Mouse (Mus musculus) embryonic facial prominence, embryonic 12.5 days (tissue): ENCODE data around the gene Tmem110. TPM values are rescaled to one million over a fixed set of nuclear protein-coding genes. Genes with fewer than 3 reads are reported as not detected.

Experiments
- ATAC-seq: fragments of 200-750 bp; cut with Nextera tagmentation; 2 replicates; pipeline ENCODE4 v1.8.0; 2017; ENCODE audit not compliant: insufficient number of reproducible peaks, insufficient read depth, low FRiP score, low TSS enrichment
- H3K27ac ChIP-seq: fragments of 300-500 bp; sonication (generic); 2 replicates; pipeline ENCODE4 v1.5.1; 2016; ENCODE audit warnings: mild to moderate bottlenecking
- H3K27me3 ChIP-seq: fragments of 300-500 bp; sonication (generic); 2 replicates; pipeline ENCODE4 v1.6.1; 2016; ENCODE audit warnings: mild to moderate bottlenecking, moderate library complexity
- H3K36me3 ChIP-seq: fragments of 300-500 bp; sonication (generic); 2 replicates; pipeline ENCODE4 v1.6.1; 2016; ENCODE audit warnings: mild to moderate bottlenecking
- H3K4me1 ChIP-seq: fragments of 300-500 bp; sonication (generic); 2 replicates; pipeline ENCODE4 v1.6.1; 2016
- H3K4me2 ChIP-seq: fragments of 300-500 bp; sonication (generic); replicated peaks from 2 replicates; pipeline ENCODE4 v1.6.1; 2016; ENCODE audit warnings: mild to moderate bottlenecking, moderate library complexity
- H3K4me3 ChIP-seq: fragments of 300-500 bp; sonication (generic); 2 replicates; pipeline ENCODE4 v1.5.1; 2016; ENCODE audit warnings: mild to moderate bottlenecking
- H3K9ac ChIP-seq: fragments of 300-500 bp; sonication (generic); 2 replicates; pipeline ENCODE4 v1.6.1; 2016; ENCODE audit warnings: mild to moderate bottlenecking, moderate library complexity
- H3K9me3 ChIP-seq: fragments of 300-500 bp; sonication (generic); 2 replicates; pipeline ENCODE4 v1.6.1; 2016; ENCODE audit warnings: mild to moderate bottlenecking, moderate library complexity
- WGBS: fragments of 180-500 bp; shearing (Covaris S2); methylation state at CpG from one replicate; pipeline ENCODE4 v1.1.7; 2016; 5-methylcytosine and 5-hydroxymethylcytosine counted together
- polyA plus RNA-seq: library from polyadenylated mRNA; unstranded; fragments of >200 nt; fragmentation: Nextera tagmentation; extraction: Ambion mirVana; gene quantifications from 2 replicates; pipeline ENCODE4 v1.2.1, GENCODE M21; 2016

Gene Tmem110
- polyA plus RNA-seq, 1 experiment from 2014 or later, result 39.2 TPM

DNA sequence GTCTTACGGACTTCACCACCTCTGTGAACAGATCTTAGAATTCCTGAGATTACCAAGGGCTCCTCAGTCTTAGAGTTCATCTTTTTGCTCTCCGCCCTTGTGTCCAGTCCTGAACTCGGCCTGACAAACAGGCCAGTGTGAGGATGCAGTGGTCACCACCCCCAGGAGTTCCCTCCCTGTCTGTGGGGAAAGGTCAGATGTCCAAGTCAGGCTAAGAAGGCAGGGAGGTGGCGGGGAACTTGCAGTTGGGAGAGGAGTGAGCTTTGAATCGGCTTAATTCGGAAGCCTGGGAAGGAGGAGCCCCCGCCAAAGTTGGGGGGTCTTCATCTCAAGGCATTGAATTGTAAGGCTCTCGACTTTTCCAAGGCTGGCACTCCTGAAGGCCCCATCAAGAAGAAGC lies 54.9 kb downstream of the Tmem110 start:
- peaks cover 16% of the 10 kb centered on the region for H3K36me3 ChIP-seq
- H3K9me3 ChIP-seq, result no peaks in the 10 kb centered on the region
- no peak overlapping the region for H3K4me2 ChIP-seq
- peaks cover 11% of the 10 kb centered on the region for H3K4me1 ChIP-seq
- no peak overlapping the region for H3K27ac ChIP-seq
- no peak for ATAC-seq
- H3K9ac ChIP-seq, result no peak overlapping the region
- H3K4me3 ChIP-seq, result no peak overlapping the region
- no peaks in the 10 kb centered on the region for H3K27me3 ChIP-seq
- WGBS, result 67% methylated on average over 8 of the region's 8 CpGs

DNA sequence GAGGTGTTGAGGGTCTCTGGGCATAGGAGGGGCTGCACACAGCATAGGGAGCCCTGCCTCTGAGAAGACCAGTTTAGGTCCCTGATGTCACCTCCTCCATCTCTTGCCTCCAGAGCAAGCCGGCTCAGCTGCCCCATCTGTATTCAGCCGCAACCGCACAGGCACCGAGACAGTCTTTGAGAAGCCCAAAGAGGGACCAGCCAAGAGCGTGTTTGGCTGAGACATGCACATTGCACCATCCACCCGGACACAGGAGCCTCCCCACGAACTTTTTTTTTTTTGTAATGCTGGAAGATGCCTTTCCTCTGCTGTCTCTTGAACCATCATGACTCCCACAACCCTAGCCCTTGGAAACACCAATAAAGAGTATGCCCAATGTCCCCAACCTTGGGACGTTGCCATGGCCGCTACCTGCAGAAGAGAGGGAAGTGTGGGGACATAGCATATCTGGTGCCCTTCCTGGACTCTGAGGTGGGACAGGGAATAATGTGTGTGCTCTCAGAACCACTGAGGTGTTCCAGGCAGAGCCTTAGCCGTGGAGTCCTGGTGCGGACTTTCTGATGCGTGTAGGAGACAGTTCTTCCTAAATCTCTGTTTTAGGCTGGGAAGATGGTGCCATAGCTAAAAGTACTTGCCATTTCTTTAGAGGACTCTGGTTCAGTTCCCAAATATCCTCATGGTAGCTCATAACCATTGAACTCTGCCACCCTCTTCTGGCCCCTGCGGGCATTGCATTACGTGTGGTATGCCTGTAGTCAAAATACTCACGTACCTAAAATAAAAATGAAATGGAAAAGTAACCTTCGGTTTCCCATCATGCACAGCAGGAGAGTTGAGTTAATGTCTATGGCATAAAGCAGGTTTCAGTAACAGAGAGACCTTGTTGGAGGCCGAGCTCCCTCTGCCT lies 55.7 kb downstream of the Tmem110 start:
- no peaks in the 10 kb centered on the region for H3K27me3 ChIP-seq
- 84% methylated on average over 17 of the region's 17 CpGs for WGBS
- peaks cover 8% of the 10 kb centered on the region for H3K36me3 ChIP-seq
- ATAC-seq, result no peak
- peaks cover 11% of the 10 kb centered on the region for H3K4me1 ChIP-seq
- H3K27ac ChIP-seq, result no peak overlapping the region
- H3K9ac ChIP-seq, result no peak overlapping the region
- H3K4me2 ChIP-seq, result no peak overlapping the region
- H3K4me3 ChIP-seq, result no peak overlapping the region
- no peaks in the 10 kb centered on the region for H3K9me3 ChIP-seq

DNA sequence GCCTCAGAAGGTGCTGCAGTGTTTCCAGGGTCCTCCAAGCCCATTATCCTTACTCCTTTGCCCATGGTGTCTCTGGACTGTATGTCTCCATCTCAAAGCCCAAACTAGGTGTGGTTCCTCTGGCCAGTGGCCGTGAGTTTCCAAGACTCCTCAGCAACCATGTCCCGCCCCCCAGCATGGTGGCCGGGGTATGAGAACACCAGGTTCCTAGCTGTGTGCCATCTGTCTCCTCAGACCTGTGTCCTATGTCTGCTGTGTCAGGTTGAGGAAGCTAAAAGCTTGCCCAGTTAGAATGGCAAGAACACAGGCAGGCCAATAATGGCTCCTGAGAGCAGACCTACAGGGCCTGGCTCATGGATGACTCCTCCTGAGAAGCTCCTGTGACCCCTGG lies 56.3 kb downstream of the Tmem110 start:
- Histone ChIP-seq H3K4me2 (no peak overlapping the region), H3K27me3 (no peaks in the 10 kb centered on the region), H3K4me3 (no peak overlapping the region), H3K9me3 (no peaks in the 10 kb centered on the region), H3K36me3 (peaks cover 7% of the 10 kb centered on the region; the same call in 1 of the 2 replicates), H3K9ac (no peak overlapping the region), H3K27ac (no peak overlapping the region), H3K4me1 (peaks cover 11% of the 10 kb centered on the region)
- no peak for ATAC-seq
- WGBS, result 92% methylated on average over 3 of the region's 3 CpGs

DNA sequence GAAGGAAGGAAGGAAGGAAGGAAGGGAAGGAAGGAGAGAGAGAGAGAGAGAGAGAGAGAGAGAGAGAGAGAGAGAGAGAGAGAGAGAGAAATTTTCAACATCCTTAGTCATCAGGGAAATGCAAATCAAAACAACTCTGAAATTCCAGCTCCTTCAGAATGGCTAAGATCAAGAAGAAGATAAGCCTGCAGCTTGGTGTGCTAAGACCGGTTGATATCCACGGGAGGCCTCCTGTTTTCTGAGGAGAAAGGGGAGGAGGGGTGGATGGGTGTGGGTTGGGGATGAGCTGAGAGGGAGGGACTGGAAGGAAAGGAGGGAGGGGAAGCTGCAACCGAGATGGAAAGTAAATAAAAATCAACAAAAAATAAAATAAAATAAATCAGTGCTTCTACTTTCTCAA lies 59.9 kb downstream of the Tmem110 start:
- Histone ChIP-seq H3K27ac (no peak overlapping the region), H3K27me3 (no peaks in the 10 kb centered on the region), H3K36me3 (no peaks in the 10 kb centered on the region), H3K4me2 (no peak overlapping the region), H3K4me3 (no peak overlapping the region), H3K4me1 (peaks cover 8% of the 10 kb centered on the region), H3K9ac (no peak overlapping the region), H3K9me3 (no peaks in the 10 kb centered on the region)
- no peak for ATAC-seq
- WGBS, result 5% methylated on average over 3 of the region's 3 CpGs

- H3K36me3 ChIP-seq, result no peaks in the 10 kb centered on the region
- H3K27ac ChIP-seq, result no peak within 1 kb of the TSS
- H3K9ac ChIP-seq, result no peak within 1 kb of the TSS
- H3K4me2 ChIP-seq, result no peak within 1 kb of the TSS
- no peaks in the 10 kb centered on the region for H3K9me3 ChIP-seq
- H3K4me1 ChIP-seq, result peaks cover 8% of the 10 kb centered on the region
- no peak for ATAC-seq
- 87% methylated on average over 3 of the region's 3 CpGs for WGBS
- no peaks in the 10 kb centered on the region for H3K27me3 ChIP-seq
- no peak within 1 kb of the TSS for H3K4me3 ChIP-seq
These were observed 60.8 kb downstream of the Tmem110 start, which contains the start of gene Itih4 for GRCm38 (mm10) chr14:30886204-30886603. Gene Itih4, plus strand, starts transcription at chr14:30886476.

GRCm38 (mm10) chr14:30888271-30888732 lies 62.9 kb downstream of the Tmem110 start:
- Histone ChIP-seq H3K4me1 (peaks cover 8% of the 10 kb centered on the region), H3K27ac (no peak overlapping the region), H3K9ac (no peak overlapping the region), H3K9me3 (no peaks in the 10 kb centered on the region), H3K4me2 (peak overlapping the region; percentile 25), H3K36me3 (no peaks in the 10 kb centered on the region), H3K27me3 (no peaks in the 10 kb centered on the region), H3K4me3 (no peak overlapping the region)
- ATAC-seq, result no peak
- WGBS, result 11% methylated on average over 8 of the region's 9 CpGs

DNA sequence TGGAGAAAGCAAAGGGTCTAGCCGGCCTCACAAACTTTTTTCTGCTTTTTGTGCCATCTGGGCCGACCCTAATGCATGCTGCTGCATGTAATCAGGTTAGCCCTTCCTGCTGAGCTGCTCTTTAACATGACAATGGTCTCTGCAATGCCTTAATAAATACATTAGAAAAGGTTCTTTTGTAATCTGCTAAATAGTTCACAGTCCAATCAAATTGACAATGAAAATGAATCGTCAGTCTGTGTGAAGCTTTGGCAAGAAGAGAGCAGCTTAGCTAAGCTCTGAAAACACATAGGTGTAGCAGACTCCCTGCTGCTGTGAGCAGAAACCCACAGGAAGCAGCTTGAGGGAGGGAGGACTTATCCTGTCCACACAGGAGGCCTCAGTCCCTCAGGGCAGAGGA lies 74.6 kb downstream of the Tmem110 start:
- Histone ChIP-seq H3K9me3 (no peaks in the 10 kb centered on the region), H3K4me3 (no peak overlapping the region), H3K27me3 (no peaks in the 10 kb centered on the region), H3K36me3 (no peaks in the 10 kb centered on the region), H3K27ac (no peak overlapping the region), H3K4me1 (no peaks in the 10 kb centered on the region), H3K4me2 (no peak overlapping the region), H3K9ac (no peak overlapping the region)
- 70% methylated on average over 3 of the region's 3 CpGs for WGBS
- ATAC-seq, result no peak

GRCm38 (mm10) chr14:30902628-30903027 lies 77.2 kb downstream of the Tmem110 start:
- Histone ChIP-seq H3K27me3 (no peaks in the 10 kb centered on the region), H3K9me3 (no peaks in the 10 kb centered on the region), H3K4me3 (no peak overlapping the region), H3K36me3 (no peaks in the 10 kb centered on the region), H3K4me2 (no peak overlapping the region), H3K4me1 (no peaks in the 10 kb centered on the region), H3K9ac (no peak overlapping the region), H3K27ac (no peak overlapping the region)
- no peak for ATAC-seq
- 92% methylated on average over 5 of the region's 5 CpGs for WGBS

GRCm38 (mm10) chr14:30903036-30903435 lies 77.6 kb downstream of the Tmem110 start:
- H3K9ac ChIP-seq, result no peak overlapping the region
- H3K27me3 ChIP-seq, result no peaks in the 10 kb centered on the region
- H3K27ac ChIP-seq, result no peak overlapping the region
- no peaks in the 10 kb centered on the region for H3K36me3 ChIP-seq
- H3K4me1 ChIP-seq, result no peaks in the 10 kb centered on the region
- no peak overlapping the region for H3K4me2 ChIP-seq
- no peaks in the 10 kb centered on the region for H3K9me3 ChIP-seq
- 49% methylated on average over 3 of the region's 3 CpGs for WGBS
- ATAC-seq, result no peak
- H3K4me3 ChIP-seq, result no peak overlapping the region

- ATAC-seq, result no peak
- H3K27me3 ChIP-seq, result no peaks in the 10 kb centered on the region
- H3K9me3 ChIP-seq, result no peaks in the 10 kb centered on the region
- no peak overlapping the region for H3K4me2 ChIP-seq
- no peak overlapping the region for H3K9ac ChIP-seq
- 87% methylated on average over 8 of the region's 8 CpGs for WGBS
- H3K27ac ChIP-seq, result no peak overlapping the region
- no peaks in the 10 kb centered on the region for H3K4me1 ChIP-seq
- H3K4me3 ChIP-seq, result no peak overlapping the region
- no peaks in the 10 kb centered on the region for H3K36me3 ChIP-seq
These were observed 78.9 kb downstream of the Tmem110 start for GRCm38 (mm10) chr14:30904307-30904706.

DNA sequence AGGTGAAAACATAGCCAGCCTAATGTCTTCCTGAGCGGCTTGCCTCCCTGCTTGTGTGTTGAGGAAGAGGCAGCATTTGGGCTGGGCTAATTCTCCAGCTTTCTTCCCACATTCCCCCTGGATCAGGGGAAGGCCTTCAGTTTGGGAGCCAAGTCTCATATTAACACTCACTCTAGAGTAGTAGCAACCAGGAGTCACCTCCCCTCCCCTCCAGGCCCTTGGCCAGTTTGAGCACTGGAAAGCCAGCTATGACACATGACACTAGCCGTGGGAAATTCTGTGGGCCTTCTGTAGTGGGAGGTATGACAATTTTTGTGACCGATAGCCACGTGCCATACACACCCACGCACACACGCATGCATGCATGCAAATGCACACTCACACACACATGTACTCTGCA lies 80.6 kb downstream of the Tmem110 start:
- WGBS, result 93% methylated on average over 6 of the region's 6 CpGs
- Histone ChIP-seq H3K9me3 (no peaks in the 10 kb centered on the region), H3K27me3 (no peaks in the 10 kb centered on the region), H3K36me3 (no peaks in the 10 kb centered on the region), H3K9ac (no peak overlapping the region), H3K27ac (no peak overlapping the region), H3K4me3 (no peak overlapping the region), H3K4me2 (no peak overlapping the region), H3K4me1 (no peaks in the 10 kb centered on the region)
- ATAC-seq, result no peak

- H3K9ac ChIP-seq, result no peak overlapping the region
- no peak for ATAC-seq
- no peak overlapping the region for H3K27ac ChIP-seq
- no peaks in the 10 kb centered on the region for H3K36me3 ChIP-seq
- H3K4me3 ChIP-seq, result no peak overlapping the region
- H3K4me2 ChIP-seq, result no peak overlapping the region
- no peaks in the 10 kb centered on the region for H3K27me3 ChIP-seq
- H3K9me3 ChIP-seq, result no peaks in the 10 kb centered on the region
- 86% methylated on average over 3 of the region's 3 CpGs for WGBS
- H3K4me1 ChIP-seq, result no peaks in the 10 kb centered on the region
These were observed 82.5 kb downstream of the Tmem110 start for GRCm38 (mm10) chr14:30907814-30908265.
